Mouse (Mus musculus): ENCODE measurements around the gene Cntn4.

Cntn4 gene

DNA sequence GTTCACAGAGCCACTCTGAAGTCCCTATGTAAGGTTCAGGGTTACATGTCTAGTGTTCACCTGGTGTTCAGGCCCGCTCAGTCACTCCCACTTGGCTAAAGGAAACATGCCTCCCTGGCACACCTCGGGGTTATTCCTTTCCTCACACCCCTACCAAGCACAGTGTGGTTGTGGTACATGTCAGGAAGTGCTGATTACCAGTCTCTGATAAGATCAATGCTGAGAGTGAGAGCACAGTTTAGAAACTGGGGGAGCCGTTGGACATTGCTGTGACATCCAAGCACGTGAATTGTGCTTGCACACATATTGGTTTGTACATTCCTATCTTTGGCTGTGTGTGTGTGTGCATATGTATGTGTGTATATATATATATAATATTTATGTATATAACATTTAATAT, 1055.1 kb downstream of the Cntn4 start:
- Histone ChIP-seq H3K4me3 (replicated peaks; ENCODE audit: low read length) (no peak overlapping the region), H3K36me3 (ENCODE audit: insufficient read depth, low read length) (no peaks in the 10 kb centered on the region), H3K9me3 (ENCODE audit: low read length) (no peaks in the 10 kb centered on the region), H3K27me3 (ENCODE audit: insufficient read depth, low read length) (no peaks in the 10 kb centered on the region), H3K4me1 (replicated peaks; ENCODE audit: low read depth, low read length) (no peaks in the 10 kb centered on the region)
- no peak for TF ChIP-seq CTCF (conservative IDR thresholded peaks at IDR 0.05; ENCODE audit: low read length)
- TF ChIP-seq NANOG (IDR thresholded peaks at IDR 0.05; ENCODE audit: borderline replicate concordance, low read length) = no peak
- no peak for TF ChIP-seq POU5F1 (IDR thresholded peaks at IDR 0.05; ENCODE audit: borderline replicate concordance, low read length)

DNA sequence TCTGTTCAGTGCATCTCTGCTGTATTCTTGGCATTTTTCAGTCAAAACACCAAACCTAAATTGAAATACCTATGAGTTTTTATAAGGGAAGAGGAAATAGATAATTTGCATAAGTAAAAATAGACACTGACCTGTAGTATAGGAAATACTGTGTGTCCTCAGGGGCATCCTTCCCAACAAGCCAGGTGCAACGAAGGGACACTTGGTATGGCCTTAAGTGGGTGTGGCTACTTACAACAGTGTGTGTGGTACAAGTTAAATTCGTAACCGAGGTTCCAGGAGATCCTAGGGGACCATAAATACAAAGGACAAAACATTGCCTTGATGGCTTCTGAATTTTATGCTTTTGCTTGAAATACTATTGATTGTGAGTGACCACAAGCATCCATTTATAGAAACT, 1060.8 kb downstream of the Cntn4 start:
- TF ChIP-seq CTCF (conservative IDR thresholded peaks at IDR 0.05; ENCODE audit: low read length) (no peak), POU5F1 (IDR thresholded peaks at IDR 0.05; ENCODE audit: borderline replicate concordance, low read length) (no peak), NANOG (IDR thresholded peaks at IDR 0.05; ENCODE audit: borderline replicate concordance, low read length) (no peak)
- Histone ChIP-seq H3K36me3 (ENCODE audit: insufficient read depth, low read length) (no peaks in the 10 kb centered on the region), H3K27me3 (ENCODE audit: insufficient read depth, low read length) (no peaks in the 10 kb centered on the region), H3K9me3 (ENCODE audit: low read length) (no peaks in the 10 kb centered on the region), H3K4me1 (replicated peaks; ENCODE audit: low read depth, low read length) (no peaks in the 10 kb centered on the region), H3K4me3 (replicated peaks; ENCODE audit: low read length) (no peak overlapping the region)

DNA sequence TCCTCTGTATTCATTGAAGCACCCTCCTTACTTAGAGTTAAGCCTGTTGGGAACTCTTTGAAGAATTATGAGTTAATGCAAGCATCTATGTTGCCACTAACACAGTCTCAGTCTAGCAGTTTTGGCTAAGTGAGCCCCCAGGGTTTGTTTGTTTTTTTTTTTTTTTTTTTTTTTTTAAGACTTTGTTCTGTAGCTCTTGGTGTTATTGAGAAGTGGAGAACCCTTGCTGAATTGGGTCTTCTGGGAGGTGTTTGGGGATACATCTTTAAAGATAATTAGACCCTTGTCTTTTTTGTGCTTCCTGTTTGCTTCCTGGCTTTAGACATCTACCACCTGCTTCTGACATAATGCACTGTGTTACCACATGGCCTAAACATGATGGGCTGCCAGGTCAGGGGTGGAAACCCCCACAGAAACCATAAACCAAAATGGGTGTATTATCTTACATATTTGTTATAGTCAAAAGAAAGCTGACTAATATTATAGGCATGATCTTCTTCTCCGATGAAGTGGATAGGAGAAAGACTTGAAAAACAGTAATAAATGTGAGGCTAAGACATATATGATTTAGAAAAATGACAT, 1062.9 kb downstream of the Cntn4 start:
- TF ChIP-seq NANOG (IDR thresholded peaks at IDR 0.05; ENCODE audit: borderline replicate concordance, low read length) (no peak), POU5F1 (IDR thresholded peaks at IDR 0.05; ENCODE audit: borderline replicate concordance, low read length) (no peak), CTCF (conservative IDR thresholded peaks at IDR 0.05; ENCODE audit: low read length) (no peak)
- H3K27me3 ChIP-seq (ENCODE audit: insufficient read depth, low read length) = no peaks in the 10 kb centered on the region
- no peaks in the 10 kb centered on the region for H3K9me3 ChIP-seq (ENCODE audit: low read length)
- H3K36me3 ChIP-seq (ENCODE audit: insufficient read depth, low read length) = no peaks in the 10 kb centered on the region
- H3K4me3 ChIP-seq (replicated peaks; ENCODE audit: low read length) = no peak overlapping the region
- no peaks in the 10 kb centered on the region for H3K4me1 ChIP-seq (replicated peaks; ENCODE audit: low read depth, low read length)

DNA sequence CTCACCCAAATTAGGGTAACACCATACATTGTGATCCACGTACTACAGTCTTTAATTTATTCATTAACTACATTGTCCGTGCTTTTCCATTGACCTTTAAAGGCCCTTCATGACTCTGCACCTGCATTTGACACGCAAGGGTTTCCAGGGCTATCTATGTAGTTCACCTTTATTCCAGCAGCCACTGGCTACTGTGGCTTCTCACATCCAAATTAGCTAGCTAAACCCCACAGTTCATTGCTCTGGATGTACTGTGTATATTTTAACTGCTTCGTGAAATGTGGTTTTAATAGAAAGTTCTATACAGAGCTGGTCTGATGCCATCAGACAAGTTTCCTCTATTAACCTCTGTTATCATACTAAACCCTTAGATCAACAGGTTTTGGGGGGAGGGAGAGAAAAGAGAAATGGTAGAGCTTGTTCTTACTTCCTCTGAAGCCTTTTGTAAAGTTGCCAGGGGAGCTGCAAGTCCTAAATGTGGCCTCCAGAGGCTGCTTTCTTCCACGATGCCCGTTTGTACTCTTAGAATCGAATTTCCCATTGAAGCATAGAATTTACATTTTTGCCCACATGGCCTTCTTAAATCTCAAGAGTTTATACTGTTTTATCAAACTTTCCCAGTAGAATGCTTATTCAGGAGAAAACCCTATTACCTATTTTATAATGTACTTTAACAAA, 1066.2 kb downstream of the Cntn4 start:
- no peaks in the 10 kb centered on the region for H3K9me3 ChIP-seq (ENCODE audit: low read length)
- H3K4me3 ChIP-seq (replicated peaks; ENCODE audit: low read length) = no peak overlapping the region
- no peaks in the 10 kb centered on the region for H3K27me3 ChIP-seq (ENCODE audit: insufficient read depth, low read length)
- H3K4me1 ChIP-seq (replicated peaks; ENCODE audit: low read depth, low read length) = no peaks in the 10 kb centered on the region
- no peak for TF ChIP-seq NANOG (IDR thresholded peaks at IDR 0.05; ENCODE audit: borderline replicate concordance, low read length)
- TF ChIP-seq POU5F1 (IDR thresholded peaks at IDR 0.05; ENCODE audit: borderline replicate concordance, low read length) = no peak
- TF ChIP-seq CTCF (conservative IDR thresholded peaks at IDR 0.05; ENCODE audit: low read length) = no peak
- H3K36me3 ChIP-seq (ENCODE audit: insufficient read depth, low read length) = no peaks in the 10 kb centered on the region

DNA sequence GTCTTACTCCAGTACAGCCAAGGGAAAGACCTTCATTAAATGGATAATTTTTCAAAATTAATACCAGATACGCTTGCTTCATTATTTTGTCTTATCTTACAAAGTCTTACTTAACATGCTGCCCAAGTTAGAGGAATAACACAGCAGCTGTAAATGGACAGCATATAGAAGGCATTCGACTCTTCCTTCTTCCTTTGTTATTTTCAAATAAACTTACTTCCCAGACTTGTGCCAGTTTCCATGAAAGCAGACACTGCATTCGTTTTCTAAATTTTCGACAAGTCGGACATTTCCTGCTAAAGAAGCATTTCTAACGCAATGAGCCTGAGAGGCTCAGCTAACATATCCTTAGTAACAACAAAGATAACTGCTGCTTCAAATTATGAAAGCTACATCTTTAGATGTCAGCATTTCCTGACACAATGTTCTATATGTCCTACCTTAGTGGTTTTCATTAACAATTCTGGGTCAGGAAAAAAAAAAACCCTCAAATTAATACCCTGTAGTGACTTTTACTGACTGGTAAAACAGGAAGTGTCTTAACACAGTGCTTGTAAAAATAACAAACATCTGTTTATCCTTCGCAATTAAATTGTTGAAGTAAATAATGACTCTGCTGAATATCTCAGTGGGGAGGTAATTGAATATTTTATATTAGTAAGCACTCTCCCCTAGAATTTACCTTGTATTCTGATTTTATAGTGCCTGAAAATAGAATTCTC, 1068.4 kb downstream of the Cntn4 start:
- H3K9me3 ChIP-seq (ENCODE audit: low read length) = no peaks in the 10 kb centered on the region
- no peaks in the 10 kb centered on the region for H3K27me3 ChIP-seq (ENCODE audit: insufficient read depth, low read length)
- H3K4me1 ChIP-seq (replicated peaks; ENCODE audit: low read depth, low read length) = no peaks in the 10 kb centered on the region
- TF ChIP-seq NANOG (IDR thresholded peaks at IDR 0.05; ENCODE audit: borderline replicate concordance, low read length) = no peak
- no peak for TF ChIP-seq CTCF (conservative IDR thresholded peaks at IDR 0.05; ENCODE audit: low read length)
- TF ChIP-seq POU5F1 (IDR thresholded peaks at IDR 0.05; ENCODE audit: borderline replicate concordance, low read length) = no peak
- H3K4me3 ChIP-seq (replicated peaks; ENCODE audit: low read length) = no peak overlapping the region
- H3K36me3 ChIP-seq (ENCODE audit: insufficient read depth, low read length) = no peaks in the 10 kb centered on the region

DNA sequence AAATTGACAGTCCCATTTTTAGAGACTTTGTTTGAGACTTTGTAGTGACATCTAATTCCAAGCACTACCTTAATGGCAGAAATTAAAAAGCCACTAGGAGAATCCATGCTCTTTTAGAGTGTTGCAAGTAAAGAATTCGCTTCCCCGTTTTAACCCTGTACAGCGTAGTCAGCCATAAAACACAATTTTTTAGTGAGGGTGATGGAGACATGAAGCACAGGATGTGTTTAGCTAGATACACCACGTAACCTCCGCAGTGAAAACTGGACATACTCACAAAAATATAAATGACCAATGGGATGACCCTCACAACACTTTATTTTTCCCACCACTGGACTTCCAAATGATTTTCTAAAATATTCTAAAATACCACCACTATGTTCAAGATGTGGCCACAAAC, 1069.8 kb downstream of the Cntn4 start:
- no peak for TF ChIP-seq CTCF (conservative IDR thresholded peaks at IDR 0.05; ENCODE audit: low read length)
- no peak for TF ChIP-seq NANOG (IDR thresholded peaks at IDR 0.05; ENCODE audit: borderline replicate concordance, low read length)
- no peak for TF ChIP-seq POU5F1 (IDR thresholded peaks at IDR 0.05; ENCODE audit: borderline replicate concordance, low read length)
- Histone ChIP-seq H3K4me1 (replicated peaks; ENCODE audit: low read depth, low read length) (no peaks in the 10 kb centered on the region), H3K4me3 (replicated peaks; ENCODE audit: low read length) (no peak overlapping the region), H3K36me3 (ENCODE audit: insufficient read depth, low read length) (no peaks in the 10 kb centered on the region), H3K27me3 (ENCODE audit: insufficient read depth, low read length) (no peaks in the 10 kb centered on the region), H3K9me3 (ENCODE audit: low read length) (no peaks in the 10 kb centered on the region)

DNA sequence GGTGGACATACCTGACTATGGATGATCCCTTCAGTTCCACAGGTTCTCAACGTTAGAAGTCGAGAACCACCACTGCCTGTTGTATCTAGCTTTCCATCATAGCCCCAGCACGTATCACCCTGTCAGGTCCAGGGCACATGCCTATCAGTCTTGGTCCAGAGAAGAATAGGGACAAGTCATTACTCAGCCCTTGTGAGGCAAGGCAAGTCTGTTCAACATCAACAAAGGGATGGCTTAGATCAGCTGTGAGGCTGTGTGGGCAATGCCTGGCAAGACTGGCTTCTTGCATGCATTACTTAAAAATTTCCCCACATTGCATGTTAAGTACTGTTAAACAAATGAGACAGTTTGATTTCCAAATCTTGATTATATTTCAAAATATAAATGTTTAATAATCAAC, 1070.3 kb downstream of the Cntn4 start:
- Histone ChIP-seq H3K4me1 (replicated peaks; ENCODE audit: low read depth, low read length) (no peaks in the 10 kb centered on the region), H3K4me3 (replicated peaks; ENCODE audit: low read length) (no peak overlapping the region), H3K36me3 (ENCODE audit: insufficient read depth, low read length) (no peaks in the 10 kb centered on the region), H3K27me3 (ENCODE audit: insufficient read depth, low read length) (no peaks in the 10 kb centered on the region), H3K9me3 (ENCODE audit: low read length) (no peaks in the 10 kb centered on the region)
- TF ChIP-seq NANOG (IDR thresholded peaks at IDR 0.05; ENCODE audit: borderline replicate concordance, low read length) = no peak
- no peak for TF ChIP-seq CTCF (conservative IDR thresholded peaks at IDR 0.05; ENCODE audit: low read length)
- no peak for TF ChIP-seq POU5F1 (IDR thresholded peaks at IDR 0.05; ENCODE audit: borderline replicate concordance, low read length)
